Mouse (Mus musculus): Measurements from ENCODE around the gene Sult2b1.
A peak's percentile ranks its signal among the peaks of the same experiment; 100 is the strongest.

The Sult2b1 gene

DNA sequence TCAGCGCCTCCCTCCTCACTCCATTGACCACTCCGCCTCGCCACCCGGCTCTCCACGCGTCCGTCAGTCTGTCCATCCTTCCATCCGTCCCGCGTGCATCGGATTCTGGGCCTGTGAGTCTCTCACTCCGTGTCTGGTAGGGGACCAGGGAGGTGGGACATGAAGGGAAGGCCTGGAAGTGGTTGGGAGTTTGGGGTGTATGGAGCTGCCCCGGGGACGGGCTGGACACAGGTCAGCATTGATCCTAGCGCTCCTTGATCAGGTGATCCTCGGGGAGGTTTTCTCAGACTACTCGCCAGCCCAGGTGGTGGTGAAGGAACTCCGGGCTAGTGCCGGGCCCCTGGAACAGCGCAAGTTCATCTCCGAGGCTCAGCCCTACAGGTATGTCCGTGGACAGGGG, 3.2 kb upstream of the Sult2b1 start:
- Histone ChIP-seq H3K36me3 (ENCODE audit: insufficient read depth, low read length) (peaks cover 32% of the 10 kb centered on the region), H3K4me1 (replicated peaks; ENCODE audit: low read depth, low read length) (peaks cover 63% of the 10 kb centered on the region), H3K27me3 (ENCODE audit: insufficient read depth, low read length) (peaks cover 4% of the 10 kb centered on the region; the same call in 1 of the 2 replicates), H3K9me3 (ENCODE audit: low read length) (peaks cover 5% of the 10 kb centered on the region; the same call in 1 of the 2 replicates), H3K4me3 (replicated peaks; ENCODE audit: low read length) (peak overlapping the region; percentile 84)
- TF ChIP-seq CTCF (conservative IDR thresholded peaks at IDR 0.05; ENCODE audit: low read length), result no peak
- TF ChIP-seq POU5F1 (IDR thresholded peaks at IDR 0.05; ENCODE audit: borderline replicate concordance, low read length), result no peak
- TF ChIP-seq NANOG (IDR thresholded peaks at IDR 0.05; ENCODE audit: borderline replicate concordance, low read length), result no peak

- Histone ChIP-seq H3K36me3 (ENCODE audit: insufficient read depth, low read length) (peaks cover 32% of the 10 kb centered on the region), H3K4me1 (replicated peaks; ENCODE audit: low read depth, low read length) (peaks cover 56% of the 10 kb centered on the region), H3K4me3 (replicated peaks; ENCODE audit: low read length) (peak overlapping the region; percentile 84), H3K27me3 (ENCODE audit: insufficient read depth, low read length) (peaks cover 10% of the 10 kb centered on the region), H3K9me3 (ENCODE audit: low read length) (peaks cover 5% of the 10 kb centered on the region; the same call in 1 of the 2 replicates)
- TF ChIP-seq POU5F1 (IDR thresholded peaks at IDR 0.05; ENCODE audit: borderline replicate concordance, low read length) (no peak), CTCF (conservative IDR thresholded peaks at IDR 0.05; ENCODE audit: low read length) (no peak), NANOG (IDR thresholded peaks at IDR 0.05; ENCODE audit: borderline replicate concordance, low read length) (no peak)
These were observed 2.4 kb upstream of the Sult2b1 start for GRCm38 (mm10) chr7:45786661-45787413.

DNA sequence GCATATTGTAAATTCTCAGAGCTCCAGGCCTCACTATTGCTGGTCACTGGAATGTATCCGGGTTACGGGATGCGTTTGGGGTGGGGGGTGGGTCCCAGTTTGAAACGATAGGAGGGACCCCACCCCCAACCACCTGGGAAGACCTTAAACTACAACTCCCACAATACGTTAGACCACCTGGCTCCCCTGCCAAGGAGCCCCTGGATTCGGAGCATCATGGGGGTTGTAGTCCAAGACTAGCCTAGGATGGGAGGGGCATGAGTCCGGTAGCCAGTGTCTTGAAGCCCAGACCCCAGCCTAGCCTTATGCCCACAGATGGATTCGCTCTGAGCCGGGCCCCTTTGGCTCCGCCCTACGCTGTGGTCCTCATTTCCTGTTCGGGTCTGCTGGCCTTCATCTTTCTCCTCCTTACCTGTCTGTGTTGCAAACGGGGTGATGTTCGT, 1.7 kb upstream of the Sult2b1 start:
- peaks cover 5% of the 10 kb centered on the region; the same call in 1 of the 2 replicates for H3K9me3 ChIP-seq (ENCODE audit: low read length)
- H3K4me3 ChIP-seq (replicated peaks; ENCODE audit: low read length), result peak overlapping the region; percentile 84
- TF ChIP-seq POU5F1 (IDR thresholded peaks at IDR 0.05; ENCODE audit: borderline replicate concordance, low read length) (no peak), CTCF (conservative IDR thresholded peaks at IDR 0.05; ENCODE audit: low read length) (no peak), NANOG (IDR thresholded peaks at IDR 0.05; ENCODE audit: borderline replicate concordance, low read length) (no peak)
- H3K27me3 ChIP-seq (ENCODE audit: insufficient read depth, low read length), result peaks cover 10% of the 10 kb centered on the region
- peaks cover 51% of the 10 kb centered on the region for H3K4me1 ChIP-seq (replicated peaks; ENCODE audit: low read depth, low read length)
- H3K36me3 ChIP-seq (ENCODE audit: insufficient read depth, low read length), result peaks cover 31% of the 10 kb centered on the region

- TF ChIP-seq CTCF (conservative IDR thresholded peaks at IDR 0.05; ENCODE audit: low read length) (no peak), NANOG (IDR thresholded peaks at IDR 0.05; ENCODE audit: borderline replicate concordance, low read length) (no peak), POU5F1 (IDR thresholded peaks at IDR 0.05; ENCODE audit: borderline replicate concordance, low read length) (no peak)
- Histone ChIP-seq H3K36me3 (ENCODE audit: insufficient read depth, low read length) (peaks cover 25% of the 10 kb centered on the region), H3K4me3 (replicated peaks; ENCODE audit: low read length) (peak overlapping the region; percentile 84), H3K9me3 (ENCODE audit: low read length) (peaks cover 5% of the 10 kb centered on the region; the same call in 1 of the 2 replicates), H3K27me3 (ENCODE audit: insufficient read depth, low read length) (peaks cover 10% of the 10 kb centered on the region), H3K4me1 (replicated peaks; ENCODE audit: low read depth, low read length) (peaks cover 45% of the 10 kb centered on the region)
These were observed 1.1 kb upstream of the Sult2b1 start for GRCm38 (mm10) chr7:45785388-45786135.

DNA sequence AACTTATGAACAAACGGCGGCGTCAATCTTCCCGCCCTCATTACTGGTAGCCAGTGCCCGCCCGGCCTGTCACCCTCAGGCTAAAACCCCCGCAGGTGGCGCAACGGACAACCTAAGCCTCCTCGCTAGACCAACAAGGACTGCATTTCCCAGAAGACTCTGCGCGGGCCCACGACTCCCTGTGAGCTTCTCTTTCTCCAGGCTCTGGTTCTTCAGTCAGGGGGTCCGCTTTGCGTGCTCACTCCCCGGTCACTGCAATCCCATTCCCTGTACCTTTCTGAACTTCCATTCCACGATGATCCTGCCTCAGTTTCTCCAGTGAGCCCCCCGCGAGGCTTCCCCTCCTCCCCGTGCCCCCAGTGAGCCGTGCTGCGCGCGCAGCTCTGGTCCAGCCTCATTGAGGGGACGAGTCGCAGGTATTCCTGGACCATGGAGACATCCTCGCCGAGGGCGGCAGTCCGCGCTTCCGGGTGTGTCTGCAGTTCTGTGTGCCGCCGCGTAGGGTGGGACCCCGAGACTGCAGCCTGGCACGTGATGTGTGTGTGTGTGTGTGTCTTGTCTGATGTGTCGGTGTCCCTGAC, 868 bp downstream of the Sult2b1 start, which contains the start of gene Lmtk3:
TSS of gene Lmtk3 (plus strand) at position 228 of the 581 bp plus-strand sequence.
- Histone ChIP-seq H3K4me3 (replicated peaks; ENCODE audit: low read length) (peak within 1 kb of the TSS; percentile 82), H3K36me3 (ENCODE audit: insufficient read depth, low read length) (peaks cover 7% of the 10 kb centered on the region; the same call in 1 of the 2 replicates), H3K4me1 (replicated peaks; ENCODE audit: low read depth, low read length) (peaks cover 51% of the 10 kb centered on the region), H3K27me3 (ENCODE audit: insufficient read depth, low read length) (peaks cover 15% of the 10 kb centered on the region), H3K9me3 (ENCODE audit: low read length) (no peaks in the 10 kb centered on the region)
- no peak for TF ChIP-seq CTCF (conservative IDR thresholded peaks at IDR 0.05; ENCODE audit: low read length)
- TF ChIP-seq NANOG (IDR thresholded peaks at IDR 0.05; ENCODE audit: borderline replicate concordance, low read length), result no peak
- TF ChIP-seq POU5F1 (IDR thresholded peaks at IDR 0.05; ENCODE audit: borderline replicate concordance, low read length), result no peak

- TF ChIP-seq NANOG (IDR thresholded peaks at IDR 0.05; ENCODE audit: borderline replicate concordance, low read length) (no peak), POU5F1 (IDR thresholded peaks at IDR 0.05; ENCODE audit: borderline replicate concordance, low read length) (no peak), CTCF (conservative IDR thresholded peaks at IDR 0.05; ENCODE audit: low read length) (no peak)
These were observed 2.2 kb downstream of the Sult2b1 start for GRCm38 (mm10) chr7:45782271-45782670.

GRCm38 (mm10) chr7:45779081-45779641, 5.3 kb downstream of the Sult2b1 start:
- peaks cover 14% of the 10 kb centered on the region for H3K4me1 ChIP-seq (replicated peaks; ENCODE audit: low read depth, low read length)
- no peaks in the 10 kb centered on the region for H3K36me3 ChIP-seq (ENCODE audit: insufficient read depth, low read length)
- peak overlapping the region; percentile 20; the same call in 1 of the 2 replicates for H3K4me3 ChIP-seq (replicated peaks; ENCODE audit: low read length)
- H3K9me3 ChIP-seq (ENCODE audit: low read length), result no peaks in the 10 kb centered on the region
- peaks cover 28% of the 10 kb centered on the region for H3K27me3 ChIP-seq (ENCODE audit: insufficient read depth, low read length)
- no peak for TF ChIP-seq NANOG (IDR thresholded peaks at IDR 0.05; ENCODE audit: borderline replicate concordance, low read length)

More at GRCm38 (mm10) chr7:45782271-45782670, 2.2 kb downstream of the Sult2b1 start:
- peaks cover 15% of the 10 kb centered on the region for H3K27me3 ChIP-seq (ENCODE audit: insufficient read depth, low read length)
- no peaks in the 10 kb centered on the region for H3K36me3 ChIP-seq (ENCODE audit: insufficient read depth, low read length)
- peaks cover 38% of the 10 kb centered on the region for H3K4me1 ChIP-seq (replicated peaks; ENCODE audit: low read depth, low read length)
- H3K4me3 ChIP-seq (replicated peaks; ENCODE audit: low read length), result no peak overlapping the region
- no peaks in the 10 kb centered on the region for H3K9me3 ChIP-seq (ENCODE audit: low read length)

GRCm38 (mm10) chr7:45775237-45775636, 9.2 kb downstream of the Sult2b1 start:
- H3K9me3 ChIP-seq (ENCODE audit: low read length), result no peaks in the 10 kb centered on the region
- TF ChIP-seq CTCF (conservative IDR thresholded peaks at IDR 0.05; ENCODE audit: low read length) (no peak), POU5F1 (IDR thresholded peaks at IDR 0.05; ENCODE audit: borderline replicate concordance, low read length) (no peak), NANOG (IDR thresholded peaks at IDR 0.05; ENCODE audit: borderline replicate concordance, low read length) (no peak)
- peaks cover 17% of the 10 kb centered on the region for H3K4me1 ChIP-seq (replicated peaks; ENCODE audit: low read depth, low read length)
- peaks cover 22% of the 10 kb centered on the region for H3K27me3 ChIP-seq (ENCODE audit: insufficient read depth, low read length)
- H3K36me3 ChIP-seq (ENCODE audit: insufficient read depth, low read length), result no peaks in the 10 kb centered on the region
- H3K4me3 ChIP-seq (replicated peaks; ENCODE audit: low read length), result no peak overlapping the region

All from E14TG2a.4 (cell line).